Mouse (Mus musculus) spleen, postnatal 10 days (tissue): ENCODE measurements around the gene Ly6g6e.
"Not testable (repeated sequence)": the region's sequence is repeated elsewhere in the genome, so short reads cannot be mapped to it uniquely, and the experiment has no call there.

Experiments used
- DNase-seq, 2 experiments: peaks; one replicate each; pipeline ENCODE4 v3.0.0; 2021 to 2022; ENCODE audit warnings: low spot score in 2 of 2

Gene Ly6g6e

DNA sequence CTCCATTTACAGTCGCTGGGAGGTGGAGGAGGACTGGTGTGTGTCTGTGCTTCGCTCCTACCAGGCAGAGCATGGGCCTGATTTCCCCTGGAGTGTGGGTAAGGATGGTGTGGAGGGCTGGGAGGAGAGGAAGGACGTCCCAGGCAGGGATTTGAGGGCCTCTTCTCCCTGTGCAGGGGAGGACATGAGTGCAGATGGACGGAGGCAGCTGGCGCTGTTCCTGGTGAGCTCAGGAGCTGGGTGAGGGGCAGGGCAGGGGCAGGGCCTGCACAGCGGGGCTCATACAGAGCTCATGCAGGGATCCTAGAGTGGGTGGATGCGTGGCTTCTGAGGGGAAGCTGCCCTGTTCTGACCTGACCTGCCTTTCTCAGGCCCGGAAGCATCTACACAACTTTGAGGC, 25.6 kb downstream of the Ly6g6e start:
- no peak for DNase-seq

- peak; percentile 50 to 52 for DNase-seq
Measured at GRCm38 (mm10) chr17:35103221-35103690, 26.6 kb downstream of the Ly6g6e start.

GRCm38 (mm10) chr17:35104079-35104478, 27.4 kb downstream of the Ly6g6e start:
- peak in 1 of 2 experiments; percentile 45 for DNase-seq

- peak; percentile 36 to 57 for DNase-seq
Measured at GRCm38 (mm10) chr17:35104754-35105153, 28.1 kb downstream of the Ly6g6e start.

DNA sequence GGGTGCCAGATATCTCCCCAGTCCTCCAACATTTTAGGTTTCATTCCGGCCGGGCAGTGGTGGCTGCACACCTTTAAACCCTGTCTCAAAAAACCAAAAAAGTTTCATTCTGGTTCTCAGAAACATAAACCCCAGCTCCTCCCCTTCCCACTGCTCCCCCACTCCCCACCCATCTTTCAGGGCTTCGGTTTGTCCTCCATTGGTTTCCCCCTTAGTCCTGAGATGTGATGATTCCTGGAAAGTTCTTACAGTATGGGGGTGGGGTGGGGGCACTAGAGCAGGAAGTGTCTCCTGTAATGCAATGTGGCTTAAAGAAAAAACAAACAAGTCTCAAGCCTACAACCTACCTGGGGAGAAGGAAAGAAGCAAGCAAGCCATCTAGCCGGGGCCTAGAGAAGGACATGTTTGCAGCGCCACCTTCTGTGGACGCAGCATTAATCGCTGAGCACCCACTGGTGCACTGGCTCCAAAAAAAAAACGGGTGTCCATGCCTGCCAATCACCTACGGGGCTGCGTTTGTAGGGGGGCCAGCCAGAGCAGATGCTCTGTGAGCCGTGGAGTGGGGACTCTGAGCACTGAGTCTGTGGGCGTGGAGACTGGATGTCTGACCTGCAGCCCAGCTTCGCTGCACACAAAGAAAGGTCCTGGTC, 29.2 kb downstream of the Ly6g6e start:
- DNase-seq = peak; percentile 26 to 66

GRCm38 (mm10) chr17:35106522-35106921, 29.8 kb downstream of the Ly6g6e start:
- DNase-seq = no peak

DNA sequence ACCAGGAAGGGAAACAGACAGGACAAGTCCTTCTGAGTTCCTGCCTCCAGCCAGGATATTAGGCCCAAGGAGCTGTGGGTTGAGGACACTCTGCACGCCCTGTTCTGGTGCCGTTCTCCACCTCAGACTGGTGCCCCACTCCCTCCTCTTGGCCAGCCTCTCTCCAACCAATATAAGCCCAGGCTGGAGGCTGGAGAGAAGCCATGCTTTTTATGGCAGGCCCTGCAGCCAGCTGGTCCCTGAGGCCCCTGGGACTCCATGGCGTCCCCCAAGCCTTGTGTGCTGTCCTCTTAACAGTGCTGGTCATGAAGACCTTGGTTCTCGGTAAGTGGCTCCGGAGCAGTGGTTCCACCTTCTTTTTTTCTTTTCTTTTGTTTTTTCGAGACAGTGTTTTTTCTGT, 31.4 kb downstream of the Ly6g6e start, which contains the start of gene Ly6g5c:
Ly6g5c (plus strand) TSS at position 183 of the 400 bp plus-strand sequence.
- DNase-seq = no peak

GRCm38 (mm10) chr17:35111774-35112173, 35.1 kb downstream of the Ly6g6e start:
- DNase-seq = no peak

- DNase-seq = peak; percentile 27 to 67
Measured at GRCm38 (mm10) chr17:35115046-35116019, 38.6 kb downstream of the Ly6g6e start, which contains the start of gene Ly6g5b. Gene Ly6g5b (minus strand): TSS chr17:35115428.

- no peak for DNase-seq
Measured at GRCm38 (mm10) chr17:35120745-35121142, 44.0 kb downstream of the Ly6g6e start.

GRCm38 (mm10) chr17:35121143-35121799, 44.6 kb downstream of the Ly6g6e start, which contains the start of gene Gpank1:
Gene Gpank1 (plus strand): TSS chr17:35121455.
- peak; percentile 89 to 97 for DNase-seq

DNA sequence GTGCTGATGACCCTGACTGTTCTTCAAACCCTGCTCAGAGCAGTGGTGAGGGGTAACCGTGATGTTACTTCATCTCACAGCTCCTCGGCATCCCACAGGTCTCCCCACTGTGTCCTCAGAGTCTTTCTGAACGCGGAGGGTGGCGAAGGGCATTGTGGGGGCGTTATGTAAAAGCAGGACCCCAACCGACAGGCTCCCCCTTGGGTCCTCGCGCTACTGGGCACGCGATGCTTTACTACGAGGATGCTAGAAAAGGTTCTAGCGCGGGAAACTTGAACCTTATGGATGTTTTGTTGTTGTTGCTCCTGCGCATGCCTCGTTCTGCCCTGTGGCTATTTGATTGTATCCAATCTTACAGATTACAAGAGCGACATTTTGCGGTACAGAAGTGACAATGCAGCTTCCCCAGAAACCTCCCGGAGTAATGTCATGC, 45.2 kb downstream of the Ly6g6e start, which contains the start of gene Csnk2b:
Csnk2b (minus strand) TSS at position 183 of the 433 bp plus-strand sequence.
- peak in 1 of 2 experiments; percentile 64 for DNase-seq

GRCm38 (mm10) chr17:35123287-35123686, 46.6 kb downstream of the Ly6g6e start:
- not testable (repeated sequence) for DNase-seq

DNA sequence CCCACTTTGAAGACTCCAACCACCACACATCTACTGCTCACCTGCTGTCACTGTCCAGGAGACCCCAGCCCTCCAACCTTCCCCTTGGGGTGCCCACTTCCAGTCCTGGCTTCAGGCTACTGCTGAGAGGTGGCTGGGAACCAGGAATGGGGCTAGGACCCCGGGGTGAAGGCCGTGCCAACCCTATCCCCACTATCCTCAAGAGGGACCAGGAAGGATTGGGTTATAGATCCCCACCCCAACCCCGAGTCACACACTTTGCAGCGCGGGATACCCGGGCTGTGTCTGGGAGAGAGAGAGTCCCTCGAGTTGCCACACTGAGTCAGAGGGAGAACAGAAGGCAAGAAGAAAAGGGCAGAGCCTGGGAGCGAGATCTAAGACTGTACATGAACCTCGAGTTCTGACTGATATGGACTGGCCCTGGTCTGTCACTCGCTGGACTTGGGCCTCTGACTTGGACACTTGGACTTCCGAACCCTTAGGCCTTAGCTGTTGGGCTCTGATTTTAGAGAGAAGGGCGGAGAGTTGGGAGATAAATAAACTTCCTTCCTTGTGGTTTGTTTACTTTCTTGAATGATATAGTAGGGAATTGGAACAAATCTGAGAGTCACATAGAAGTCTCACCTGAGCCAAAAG, 47.7 kb downstream of the Ly6g6e start:
- DNase-seq = not testable (repeated sequence)

DNA sequence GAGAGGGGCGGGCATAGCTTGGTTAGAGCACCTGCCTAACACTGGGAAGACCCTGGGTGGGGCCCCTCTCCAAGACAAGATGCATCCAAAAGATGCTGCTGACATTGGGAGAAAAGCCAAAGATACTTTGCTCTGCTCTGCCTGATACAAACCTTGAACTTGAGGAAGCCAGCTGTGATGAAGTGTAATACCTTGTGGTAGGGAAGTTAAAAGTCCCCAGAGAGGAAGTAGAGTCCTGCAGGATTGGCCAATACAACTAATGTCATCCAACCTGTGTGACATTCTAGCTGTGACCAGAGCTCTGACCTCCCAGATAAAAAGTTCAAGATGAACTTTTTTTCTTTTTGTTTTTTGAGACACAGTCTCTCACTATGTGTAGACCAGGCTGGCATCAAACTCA, 48.4 kb downstream of the Ly6g6e start:
- no peak for DNase-seq

GRCm38 (mm10) chr17:35125578-35125977, 48.9 kb downstream of the Ly6g6e start:
- no peak for DNase-seq

GRCm38 (mm10) chr17:35126206-35126611, 49.5 kb downstream of the Ly6g6e start, which contains the start of gene D17H6S53E:
Gene D17H6S53E (plus strand): TSS chr17:35126373.
- peak; percentile 75 to 83 for DNase-seq

DNA sequence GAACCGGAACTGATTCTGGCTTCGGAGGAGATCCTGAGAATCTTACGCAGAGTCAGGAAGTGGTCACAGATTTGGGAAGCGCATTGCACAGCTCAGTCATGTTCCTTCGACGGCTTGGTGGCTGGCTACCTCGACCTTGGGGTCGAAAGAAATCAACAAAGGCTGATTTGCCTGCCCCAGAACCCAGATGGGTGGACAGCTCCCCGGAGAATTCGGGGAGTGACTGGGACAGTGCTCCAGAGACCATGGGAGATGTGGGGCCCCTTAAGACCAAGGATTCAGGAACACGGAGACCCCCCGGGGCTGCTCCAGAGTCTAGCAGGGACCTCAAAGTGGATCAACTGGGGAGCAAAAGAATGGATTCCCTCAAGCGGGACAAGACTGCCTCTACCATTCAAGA, 50.3 kb downstream of the Ly6g6e start:
- DNase-seq = no peak
